In the genomic region with DNA sequence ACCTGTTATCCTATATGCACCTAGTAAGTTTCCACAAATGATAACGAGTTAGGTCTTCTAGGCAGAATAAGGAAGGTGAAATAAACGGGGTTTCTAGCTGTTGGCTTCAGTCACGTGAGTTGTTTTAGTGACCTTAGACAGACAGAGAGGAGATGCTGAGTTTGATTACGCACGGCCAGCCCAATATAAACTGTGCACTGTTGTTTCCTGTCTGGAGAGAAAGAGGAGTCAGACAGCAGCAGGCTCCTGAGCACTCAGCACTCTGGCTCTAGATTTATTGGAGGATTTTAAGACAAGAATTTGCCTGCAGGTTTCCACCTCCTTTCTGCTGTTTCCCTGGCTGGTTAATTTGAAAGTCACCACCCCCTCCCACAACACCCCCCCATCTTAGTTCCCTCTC, we compare ENCODE assay signal across 12 mouse cellular contexts.
DNase-seq lines count a peak whose midpoint lies in the region; ATAC-seq and TF ChIP-seq lines count a peak whose summit lies in the region.
"Had no signal": no experiment of that assay in that cellular context is flagged by ENCODE, and none has a peak within 500 bp of the region (broad histone marks: within the 10 kb centered on the region; RNA-seq: fewer than 3 reads in every experiment).

No protein-coding gene starts in this region.

- WGBS in forebrain, embryonic 12.5 days = 44% methylated on average over 5 of the region's 5 CpGs
- WGBS in forebrain, embryonic 14.5 days = 35% methylated on average over 5 of the region's 5 CpGs
- 18% methylated on average over 5 of the region's 5 CpGs for WGBS in lung, postnatal 0 days
- WGBS in intestine, embryonic 16.5 days = 9% methylated on average over 5 of the region's 5 CpGs
- WGBS in stomach, embryonic 16.5 days = 11% methylated on average over 5 of the region's 5 CpGs

- TF ChIP-seq EP300 in lung, postnatal 0 days (IDR thresholded peaks at IDR 0.05) = no peak

- H3K27ac ChIP-seq in forebrain, embryonic 12.5 days = no peak overlapping the region
- no peak overlapping the region for H3K27ac ChIP-seq in forebrain, embryonic 14.5 days (ENCODE audit: low read depth, low read length)
- H3K27ac ChIP-seq in lung, postnatal 0 days (ENCODE audit: low read length) = no peak overlapping the region
- no peak overlapping the region for H3K27ac ChIP-seq in intestine, embryonic 16.5 days (ENCODE audit: low read length)
- no peak overlapping the region for H3K27ac ChIP-seq in stomach, embryonic 16.5 days (ENCODE audit: low read length)
- H3K27ac ChIP-seq: embryonic facial prominence, embryonic 15.5 days had no signal

- H3K9ac ChIP-seq in forebrain, embryonic 12.5 days = no peak overlapping the region
- H3K9ac ChIP-seq in forebrain, embryonic 14.5 days (ENCODE audit: low read length) = no peak overlapping the region
- H3K9ac ChIP-seq in lung, postnatal 0 days (replicated peaks; ENCODE audit: low read depth) = no peak overlapping the region
- no peak overlapping the region for H3K9ac ChIP-seq in intestine, embryonic 16.5 days (ENCODE audit: low read depth, low read length)
- H3K9ac ChIP-seq in stomach, embryonic 16.5 days (ENCODE audit: low read length) = no peak overlapping the region
- H3K9ac ChIP-seq: embryonic facial prominence, embryonic 15.5 days had no signal

- DNase-seq in forebrain, embryonic 14.5 days (ENCODE audit: low spot score) = no peak
- DNase-seq in lung, postnatal 14 days = peak; percentile 14
- DNase-seq in lung, postnatal 0 days (ENCODE audit: low spot score) = no peak
- no peak for DNase-seq in c-Kit-positive CD71-positive TER-119-positive erythroid progenitor cells, embryonic 14.5 days (ENCODE audit: low spot score)
- DNase-seq: gastrocnemius, postnatal 10 days; heart, postnatal 36 days had no signal

- H3K4me3 ChIP-seq in forebrain, embryonic 12.5 days (replicated peaks) = no peak overlapping the region
- no peak overlapping the region for H3K4me3 ChIP-seq in forebrain, embryonic 14.5 days (ENCODE audit: low read depth, low read length)
- H3K4me3 ChIP-seq in lung, postnatal 0 days (ENCODE audit: low read depth, low read length) = no peak overlapping the region
- H3K4me3 ChIP-seq in intestine, embryonic 16.5 days (ENCODE audit: low read length) = 0 out of 2 replicates have a peak overlapping the region, but pooled peaks have one; percentile 7
- H3K4me3 ChIP-seq in stomach, embryonic 16.5 days (replicated peaks; ENCODE audit: low read length) = no peak overlapping the region
- H3K4me3 ChIP-seq: embryonic facial prominence, embryonic 15.5 days had no signal

- no peak for TF ChIP-seq CTCF in lung, postnatal 0 days (IDR thresholded peaks at IDR 0.05)

- H3K4me1 ChIP-seq in forebrain, embryonic 12.5 days = peaks cover 21% of the 10 kb centered on the region
- peaks cover 14% of the 10 kb centered on the region for H3K4me1 ChIP-seq in forebrain, embryonic 14.5 days (ENCODE audit: control insufficient read depth, insufficient read depth, low read length)
- H3K4me1 ChIP-seq in lung, postnatal 0 days (ENCODE audit: insufficient read depth, low read depth, low read length) = no peaks in the 10 kb centered on the region
- H3K4me1 ChIP-seq in intestine, embryonic 16.5 days (ENCODE audit: control insufficient read depth, insufficient read depth, low read length) = peaks cover 7% of the 10 kb centered on the region; the same call in 1 of the 2 replicates
- H3K4me1 ChIP-seq in stomach, embryonic 16.5 days (ENCODE audit: control insufficient read depth, insufficient read depth, low read length) = no peaks in the 10 kb centered on the region

- no peaks in the 10 kb centered on the region for H3K36me3 ChIP-seq in forebrain, embryonic 12.5 days (replicated peaks)
- H3K36me3 ChIP-seq in forebrain, embryonic 14.5 days (ENCODE audit: control insufficient read depth, insufficient read depth, low read length) = no peaks in the 10 kb centered on the region
- no peaks in the 10 kb centered on the region for H3K36me3 ChIP-seq in lung, postnatal 0 days (ENCODE audit: insufficient read depth, low read length)
- no peaks in the 10 kb centered on the region for H3K36me3 ChIP-seq in intestine, embryonic 16.5 days (ENCODE audit: control insufficient read depth, insufficient read depth, low read length)
- no peaks in the 10 kb centered on the region for H3K36me3 ChIP-seq in stomach, embryonic 16.5 days (ENCODE audit: control insufficient read depth, insufficient read depth, low read length)
- H3K36me3 ChIP-seq: embryonic facial prominence, embryonic 15.5 days had no signal

- no peaks in the 10 kb centered on the region for H3K27me3 ChIP-seq in forebrain, embryonic 12.5 days
- H3K27me3 ChIP-seq in forebrain, embryonic 14.5 days (replicated peaks; ENCODE audit: control insufficient read depth, insufficient read depth, low read length) = no peaks in the 10 kb centered on the region
- H3K27me3 ChIP-seq in lung, postnatal 0 days (replicated peaks; ENCODE audit: insufficient read depth, low read length) = no peaks in the 10 kb centered on the region
- no peaks in the 10 kb centered on the region for H3K27me3 ChIP-seq in intestine, embryonic 16.5 days (replicated peaks; ENCODE audit: control insufficient read depth, insufficient read depth, low read length)
- H3K27me3 ChIP-seq in stomach, embryonic 16.5 days (ENCODE audit: control insufficient read depth, insufficient read depth, low read length) = no peaks in the 10 kb centered on the region
- H3K27me3 ChIP-seq: embryonic facial prominence, embryonic 15.5 days; Patski had no signal

- ATAC-seq in forebrain, embryonic 12.5 days (ENCODE audit: low FRiP score) = 0 out of 2 replicates have a peak, but pooled peaks have one; percentile 41
- ATAC-seq in forebrain, embryonic 14.5 days = no peak
- no peak for ATAC-seq in lung, postnatal 0 days
- ATAC-seq in intestine, embryonic 16.5 days = no peak; the same call in 1 of the 2 replicates
- 0 out of 2 replicates have a peak, but pooled peaks have one; percentile 37 for ATAC-seq in stomach, embryonic 16.5 days (ENCODE audit: insufficient read depth, low FRiP score)
- ATAC-seq in erythroblast, adult 5-6 weeks (replicated peaks; ENCODE audit: low FRiP score, poor library complexity, severe bottlenecking) = no peak
- ATAC-seq: Patski had no signal

- H3K4me2 ChIP-seq in forebrain, embryonic 12.5 days = no peak overlapping the region
- no peak overlapping the region for H3K4me2 ChIP-seq in forebrain, embryonic 14.5 days (ENCODE audit: low read length)
- no peak overlapping the region for H3K4me2 ChIP-seq in lung, postnatal 0 days (replicated peaks; ENCODE audit: low read depth, low read length)
- H3K4me2 ChIP-seq in intestine, embryonic 16.5 days (ENCODE audit: low read depth, low read length) = peak overlapping the region; percentile 22
- H3K4me2 ChIP-seq in stomach, embryonic 16.5 days (ENCODE audit: low read depth, low read length) = peak overlapping the region; percentile 27
- H3K4me2 ChIP-seq: embryonic facial prominence, embryonic 15.5 days had no signal

- H3K9me3 ChIP-seq in forebrain, embryonic 12.5 days = no peaks in the 10 kb centered on the region
- no peaks in the 10 kb centered on the region for H3K9me3 ChIP-seq in forebrain, embryonic 14.5 days (replicated peaks; ENCODE audit: control insufficient read depth, low read length)
- no peaks in the 10 kb centered on the region for H3K9me3 ChIP-seq in lung, postnatal 0 days (ENCODE audit: low read length)
- no peaks in the 10 kb centered on the region for H3K9me3 ChIP-seq in intestine, embryonic 16.5 days (ENCODE audit: control insufficient read depth, low read length)
- H3K9me3 ChIP-seq in stomach, embryonic 16.5 days (replicated peaks; ENCODE audit: control insufficient read depth, low read length) = no peaks in the 10 kb centered on the region
- H3K9me3 ChIP-seq: embryonic facial prominence, embryonic 15.5 days had no signal

Comparison
In these comparisons a context has a peak if more than half of its experiments do, and no peak if none do; other contexts are left out.
1. ATAC-seq: peak in forebrain, embryonic 12.5 days (single experiment) and stomach, embryonic 16.5 days (single experiment); none in forebrain, embryonic 14.5 days (single experiment), lung, postnatal 0 days (single experiment), intestine, embryonic 16.5 days (single experiment) and erythroblast, adult 5-6 weeks (single experiment).
2. H3K4me2 ChIP-seq: peak in intestine, embryonic 16.5 days (single experiment) and stomach, embryonic 16.5 days (single experiment); none in forebrain, embryonic 12.5 days (single experiment), forebrain, embryonic 14.5 days (single experiment) and lung, postnatal 0 days (single experiment).